Mouse (Mus musculus) ES-E14 (cell line): ENCODE measurements around the gene Ets1.

ENCODE experiments used
- HCFC1 ChIP-seq: IDR thresholded peaks from 2 replicates; pipeline ENCODE4 v1.6.1; 2012; ENCODE audit warnings: low read length, inconsistent platforms, borderline replicate concordance; ENCODE audit not compliant: insufficient read depth
- MAFK ChIP-seq: IDR thresholded peaks from 2 replicates; pipeline ENCODE4 v1.6.1; 2014; ENCODE audit warnings: mild to moderate bottlenecking, low read depth, low read length, inconsistent platforms; ENCODE audit not compliant: insufficient read depth

- TF ChIP-seq MAFK (no peak), HCFC1 (no peak)
Observed at GRCm38 (mm10) chr9:32620446-32620845, 15.6 kb upstream of the Ets1 start.
